Mouse (Mus musculus) heart, postnatal 0 days (tissue): ENCODE measurements at regions not wholly inside any gene's neighbourhood (a gene's known extent, or its start where the extent isn't known, plus 50 kb on each side); places are given as distances from the start of the nearest gene placed in this dataset.

Experiments used
- ATAC-seq: fragments of 200-750 bp; cut with Nextera tagmentation; 2 replicates; pipeline ENCODE4 v1.8.0; 2017; ENCODE audit warnings: low read depth, moderate number of reproducible peaks, moderate library complexity; ENCODE audit not compliant: insufficient read depth
- DNase-seq: peaks from one replicate; pipeline ENCODE4 v3.0.0-alpha.2; 2016; ENCODE audit warnings: low spot score
- H3K27ac ChIP-seq: fragments of 300-500 bp; sonication (generic); 2 replicates; pipeline ENCODE4 v1.5.1; 2014; ENCODE audit warnings: low read depth, mild to moderate bottlenecking
- H3K27me3 ChIP-seq: fragments of 300-500 bp; sonication (generic); 2 replicates; pipeline ENCODE4 v1.6.1; 2014; ENCODE audit warnings: low read length, mixed read lengths; ENCODE audit not compliant: control insufficient read depth, insufficient read depth
- H3K36me3 ChIP-seq: fragments of 300-500 bp; sonication (generic); replicated peaks from 2 replicates; pipeline ENCODE4 v1.6.1; 2014; ENCODE audit warnings: low read length, mixed read lengths; ENCODE audit not compliant: control insufficient read depth, insufficient read depth
- H3K4me1 ChIP-seq: fragments of 300-500 bp; sonication (generic); 2 replicates; pipeline ENCODE4 v1.6.1; 2014; ENCODE audit warnings: antibody characterized with exemption; ENCODE audit not compliant: control insufficient read depth, insufficient read depth
- H3K4me2 ChIP-seq: fragments of 300-500 bp; sonication (generic); 2 replicates; pipeline ENCODE4 v1.6.1; 2014; ENCODE audit warnings: low read depth, mild to moderate bottlenecking, low read length, moderate library complexity
- H3K4me3 ChIP-seq: fragments of 300-500 bp; sonication (generic); 2 replicates; pipeline ENCODE4 v1.5.1; 2014; ENCODE audit warnings: low read depth, low read length
- H3K9ac ChIP-seq: fragments of 300-500 bp; sonication (generic); replicated peaks from 2 replicates; pipeline ENCODE4 v1.6.1; 2014; ENCODE audit warnings: low read depth, low read length, mixed read lengths
- H3K9me3 ChIP-seq: fragments of 300-500 bp; sonication (generic); replicated peaks from 2 replicates; pipeline ENCODE4 v1.6.1; 2016; ENCODE audit warnings: low read length; ENCODE audit not compliant: control insufficient read depth
- CTCF ChIP-seq: IDR thresholded peaks from 2 replicates; pipeline ENCODE4 v1.5.1; 2016; ENCODE audit warnings: antibody characterized with exemption, control low read depth, low read depth
- EP300 ChIP-seq: IDR thresholded peaks from 2 replicates; pipeline ENCODE4 v1.6.1; 2016; ENCODE audit warnings: antibody characterized with exemption, low read depth
- WGBS: fragments of 180-500 bp; shearing (Covaris S2); extraction: QIAGEN DNeasy Blood & Tissue Kit; methylation state at CpG from one replicate; pipeline ENCODE4 v1.1.7; 2014; 5-methylcytosine and 5-hydroxymethylcytosine counted together

- no peaks in the 10 kb centered on the region for H3K36me3 ChIP-seq
- H3K27me3 ChIP-seq = no peaks in the 10 kb centered on the region
- no peak overlapping the region for H3K4me3 ChIP-seq
- no peak overlapping the region for H3K9ac ChIP-seq
- H3K4me1 ChIP-seq = no peaks in the 10 kb centered on the region
- no peak for DNase-seq
- ATAC-seq = no peak; the same call in 1 of the 2 replicates
- H3K27ac ChIP-seq = no peak overlapping the region
- no peak overlapping the region for H3K4me2 ChIP-seq
- H3K9me3 ChIP-seq = no peaks in the 10 kb centered on the region
- WGBS = 45% methylated on average over 4 of the region's 4 CpGs
- TF ChIP-seq CTCF (no peak), EP300 (no peak)
These were observed 75.6 kb upstream of the Csl start for GRCm38 (mm10) chr10:99834905-99835633.

- no peak overlapping the region for H3K27ac ChIP-seq
- no peak for ATAC-seq
- H3K4me3 ChIP-seq = no peak overlapping the region
- no peak for DNase-seq
- no peak overlapping the region for H3K4me2 ChIP-seq
- no peaks in the 10 kb centered on the region for H3K36me3 ChIP-seq
- no peaks in the 10 kb centered on the region for H3K4me1 ChIP-seq
- H3K9ac ChIP-seq = no peak overlapping the region
- WGBS = 83% methylated on average over 3 of the region's 3 CpGs
- no peaks in the 10 kb centered on the region for H3K9me3 ChIP-seq
- no peaks in the 10 kb centered on the region for H3K27me3 ChIP-seq
- TF ChIP-seq CTCF (no peak), EP300 (no peak)
These were observed 70.5 kb upstream of the Csl start for GRCm38 (mm10) chr10:99829974-99830373.

- TF ChIP-seq CTCF (no peak), EP300 (no peak)
- Histone ChIP-seq H3K36me3 (no peaks in the 10 kb centered on the region), H3K4me3 (no peak overlapping the region), H3K4me1 (no peaks in the 10 kb centered on the region), H3K9ac (no peak overlapping the region), H3K27me3 (no peaks in the 10 kb centered on the region), H3K27ac (no peak overlapping the region), H3K4me2 (no peak overlapping the region), H3K9me3 (no peaks in the 10 kb centered on the region)
- no peak for DNase-seq
- 80% methylated on average over 4 of the region's 4 CpGs for WGBS
- ATAC-seq = no peak
These were observed 68.0 kb upstream of the Csl start for GRCm38 (mm10) chr10:99827476-99827875.

- no peak for DNase-seq
- 84% methylated on average over 4 of the region's 4 CpGs for WGBS
- Histone ChIP-seq H3K27me3 (no peaks in the 10 kb centered on the region), H3K4me1 (no peaks in the 10 kb centered on the region), H3K9ac (no peak overlapping the region), H3K36me3 (no peaks in the 10 kb centered on the region), H3K4me3 (no peak overlapping the region), H3K4me2 (no peak overlapping the region), H3K9me3 (no peaks in the 10 kb centered on the region), H3K27ac (no peak overlapping the region)
- ATAC-seq = no peak
- TF ChIP-seq EP300 (no peak), CTCF (no peak)
These were observed 66.4 kb upstream of the Csl start for GRCm38 (mm10) chr10:99825881-99826280.

- Histone ChIP-seq H3K4me2 (no peak overlapping the region), H3K36me3 (no peaks in the 10 kb centered on the region), H3K27me3 (no peaks in the 10 kb centered on the region), H3K4me3 (no peak overlapping the region), H3K27ac (no peak overlapping the region), H3K9ac (no peak overlapping the region), H3K4me1 (no peaks in the 10 kb centered on the region), H3K9me3 (no peaks in the 10 kb centered on the region)
- ATAC-seq (no peak), DNase-seq (no peak)
- no peak for TF ChIP-seq CTCF
- no peak for TF ChIP-seq EP300
- WGBS = 82% methylated on average over 7 of the region's 7 CpGs
These were observed 52.7 kb upstream of the Csl start for GRCm38 (mm10) chr10:99812069-99812650.

GRCm38 (mm10) chr10:99811430-99811829, 52.0 kb upstream of the Csl start:
- no peaks in the 10 kb centered on the region for H3K4me1 ChIP-seq
- no peak overlapping the region for H3K4me2 ChIP-seq
- H3K9ac ChIP-seq = no peak overlapping the region
- no peaks in the 10 kb centered on the region for H3K36me3 ChIP-seq
- no peak overlapping the region for H3K4me3 ChIP-seq
- 95% methylated on average over 1 of the region's 1 CpGs for WGBS
- ATAC-seq = no peak
- H3K27me3 ChIP-seq = no peaks in the 10 kb centered on the region
- TF ChIP-seq EP300 (no peak), CTCF (no peak)
- no peak for DNase-seq
- H3K9me3 ChIP-seq = no peaks in the 10 kb centered on the region
- H3K27ac ChIP-seq = no peak overlapping the region
